ENCODE assay signal across 7 mouse cellular contexts in the genomic region with DNA sequence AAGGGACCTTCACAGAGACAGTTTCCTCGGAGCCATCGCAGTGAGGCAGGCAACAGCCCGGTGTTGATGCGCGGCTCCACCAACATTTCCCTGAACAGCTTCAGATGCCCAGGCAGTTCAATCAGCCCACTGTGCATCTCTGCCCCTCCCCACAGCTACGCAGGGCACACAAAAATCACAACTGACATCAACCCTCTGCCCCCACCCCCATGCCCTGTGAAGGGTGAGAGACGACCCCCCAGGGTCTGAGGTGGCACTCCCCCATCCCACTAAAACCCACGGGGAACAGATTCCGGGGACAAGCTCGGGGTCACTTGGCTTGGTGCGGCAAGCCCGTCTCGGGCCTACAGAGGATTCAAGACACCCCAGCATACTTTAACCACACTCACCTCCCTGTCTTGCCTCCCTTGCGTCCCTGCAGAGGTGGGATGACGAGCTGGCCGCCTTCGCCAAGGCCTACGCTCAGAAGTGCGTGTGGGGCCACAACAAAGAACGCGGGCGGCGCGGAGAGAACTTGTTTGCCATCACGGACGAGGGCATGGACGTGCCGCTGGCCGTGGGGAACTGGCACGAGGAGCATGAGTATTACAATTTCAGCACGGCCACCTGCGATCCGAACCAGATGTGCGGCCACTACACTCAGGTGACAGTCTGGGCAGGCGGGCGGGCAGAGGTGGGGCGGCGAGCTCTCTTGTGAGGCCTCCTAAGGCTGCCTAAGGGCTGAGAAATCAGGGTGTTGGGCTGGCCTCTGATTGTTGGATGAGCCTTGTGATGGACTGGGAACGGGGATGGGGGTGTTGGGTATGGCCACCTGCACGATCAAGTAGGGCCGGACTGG. TPM values are rescaled to one million over a fixed set of nuclear protein-coding genes. Genes with fewer than 3 reads are reported as not detected.
A peak's percentile ranks its signal among the peaks of the same experiment; 100 is the strongest.
DNase-seq lines count a peak whose midpoint lies in the region; ATAC-seq and TF ChIP-seq lines count a peak whose summit lies in the region.

No protein-coding gene starts in this region.

- peak overlapping the region; percentile 18; the same call in 1 of the 2 replicates for H3K9ac ChIP-seq in kidney, embryonic 14.5 days (ENCODE audit: low read depth, low read length)
- H3K9ac ChIP-seq in hindbrain, embryonic 15.5 days: no peak overlapping the region
- H3K9ac ChIP-seq in midbrain, postnatal 0 days (replicated peaks; ENCODE audit: low read length, poor library complexity, severe bottlenecking): no peak overlapping the region

- H3K9me3 ChIP-seq in kidney, embryonic 14.5 days (ENCODE audit: control insufficient read depth, low read length): no peaks in the 10 kb centered on the region
- no peaks in the 10 kb centered on the region for H3K9me3 ChIP-seq in embryonic facial prominence, embryonic 10.5 days
- H3K9me3 ChIP-seq in hindbrain, embryonic 15.5 days: no peaks in the 10 kb centered on the region
- H3K9me3 ChIP-seq in midbrain, postnatal 0 days (ENCODE audit: low read length): no peaks in the 10 kb centered on the region

- H3K4me3 ChIP-seq in kidney, embryonic 14.5 days (ENCODE audit: low read length): peak overlapping the region; percentile 17; the same call in 1 of the 2 replicates
- H3K4me3 ChIP-seq in embryonic facial prominence, embryonic 10.5 days: peak overlapping the region; percentile 33
- H3K4me3 ChIP-seq in hindbrain, embryonic 15.5 days: no peak overlapping the region
- no peak overlapping the region for H3K4me3 ChIP-seq in midbrain, postnatal 0 days (ENCODE audit: low read depth, low read length)

- no peak overlapping the region for H3K27ac ChIP-seq in kidney, embryonic 14.5 days (ENCODE audit: low read depth, low read length)
- peak overlapping the region; percentile 26; the same call in 1 of the 2 replicates for H3K27ac ChIP-seq in embryonic facial prominence, embryonic 10.5 days (replicated peaks)
- no peak overlapping the region for H3K27ac ChIP-seq in hindbrain, embryonic 15.5 days (replicated peaks)
- no peak overlapping the region for H3K27ac ChIP-seq in midbrain, postnatal 0 days (ENCODE audit: low read depth, low read length)

- TF ChIP-seq CTCF in midbrain, postnatal 0 days (IDR thresholded peaks at IDR 0.05): no peak

- H3K27me3 ChIP-seq in kidney, embryonic 14.5 days (ENCODE audit: control insufficient read depth, insufficient read depth, low read length): peaks cover 32% of the 10 kb centered on the region
- peaks cover 80% of the 10 kb centered on the region for H3K27me3 ChIP-seq in embryonic facial prominence, embryonic 10.5 days (replicated peaks; ENCODE audit: low read depth, poor library complexity, severe bottlenecking)
- H3K27me3 ChIP-seq in hindbrain, embryonic 15.5 days: peaks cover 27% of the 10 kb centered on the region
- no peaks in the 10 kb centered on the region; the same call in 1 of the 2 replicates for H3K27me3 ChIP-seq in midbrain, postnatal 0 days (ENCODE audit: insufficient read depth, low read length)

- H3K4me2 ChIP-seq in kidney, embryonic 14.5 days (replicated peaks; ENCODE audit: low read depth, low read length): peak overlapping the region; percentile 36
- H3K4me2 ChIP-seq in hindbrain, embryonic 15.5 days: peak overlapping the region; percentile 24; the same call in 1 of the 2 replicates
- H3K4me2 ChIP-seq in midbrain, postnatal 0 days (ENCODE audit: low read depth, low read length, poor library complexity, severe bottlenecking): peak overlapping the region; percentile 4; the same call in 1 of the 2 replicates

- no peaks in the 10 kb centered on the region for H3K36me3 ChIP-seq in kidney, embryonic 14.5 days (ENCODE audit: control insufficient read depth, insufficient read depth, low read length)
- H3K36me3 ChIP-seq in embryonic facial prominence, embryonic 10.5 days (replicated peaks): no peaks in the 10 kb centered on the region
- no peaks in the 10 kb centered on the region for H3K36me3 ChIP-seq in hindbrain, embryonic 15.5 days
- H3K36me3 ChIP-seq in midbrain, postnatal 0 days (ENCODE audit: insufficient read depth, low read length): no peaks in the 10 kb centered on the region

- WGBS in kidney, embryonic 14.5 days: 20% methylated on average over 41 of the region's 41 CpGs
- 7% methylated on average over 41 of the region's 41 CpGs for WGBS in embryonic facial prominence, embryonic 10.5 days
- 26% methylated on average over 41 of the region's 41 CpGs for WGBS in hindbrain, embryonic 15.5 days
- WGBS in midbrain, postnatal 0 days: 32% methylated on average over 41 of the region's 41 CpGs

- ATAC-seq in kidney, embryonic 14.5 days (ENCODE audit: low FRiP score, low TSS enrichment): no peak; the same call in 1 of the 2 replicates
- no peak for ATAC-seq in hindbrain, embryonic 15.5 days (ENCODE audit: low FRiP score, low read depth)
- ATAC-seq in midbrain, postnatal 0 days (ENCODE audit: low FRiP score): no peak

- DNase-seq in kidney, postnatal 14 days: no peak
- peak; percentile 43 for DNase-seq in embryonic facial prominence, embryonic 10.5 days (ENCODE audit: low spot score)
- no peak for DNase-seq in midbrain, postnatal 0 days (ENCODE audit: low spot score)
- no peak for DNase-seq in adrenal gland, postnatal 36 days
- no peak for DNase-seq in cerebellum, postnatal 25 days

- peaks cover 12% of the 10 kb centered on the region for H3K4me1 ChIP-seq in kidney, embryonic 14.5 days (ENCODE audit: control insufficient read depth, insufficient read depth, low read length)
- H3K4me1 ChIP-seq in embryonic facial prominence, embryonic 10.5 days: peaks cover 46% of the 10 kb centered on the region
- H3K4me1 ChIP-seq in hindbrain, embryonic 15.5 days (replicated peaks): peaks cover 23% of the 10 kb centered on the region
- H3K4me1 ChIP-seq in midbrain, postnatal 0 days (ENCODE audit: insufficient read depth, low read length): peaks cover 16% of the 10 kb centered on the region

RNA-seq across cellular contexts. Expression of a gene that starts 4.5 kb away (rescaled TPM):
- 0.32 and 0.90 TPM in 2 replicates for polyA plus RNA-seq in kidney, embryonic 14.5 days (2014; fragmentation: Nextera tagmentation; extraction: Ambion mirVana)
- 0.65 and 0.91 TPM in 2 replicates for polyA plus RNA-seq in embryonic facial prominence, embryonic 10.5 days (2016; fragmentation: Nextera tagmentation; extraction: Ambion mirVana)
- 2.1 and 2.3 TPM in 2 replicates for polyA plus RNA-seq in hindbrain, embryonic 15.5 days (2015; fragmentation: Nextera tagmentation; extraction: Ambion mirVana)
- total RNA-seq in midbrain, postnatal 0 days (2014; rRNA removed): 4.3 and 4.6 TPM in 2 replicates
- 3.3 and 4.0 TPM in 2 replicates for polyA plus RNA-seq in midbrain, postnatal 0 days (2015; fragmentation: Nextera tagmentation; extraction: Ambion mirVana)
- 10 to 100 TPM; 29.3 to 50.8 TPM for total RNA-seq in adrenal gland, postnatal 36 days (2021)

RNA-seq across cellular contexts. Expression of a gene that starts 25.8 kb away (rescaled TPM):
- polyA plus RNA-seq in kidney, embryonic 14.5 days (2014; fragmentation: Nextera tagmentation; extraction: Ambion mirVana): 297 and 364 TPM in 2 replicates
- 278 and 280 TPM in 2 replicates for polyA plus RNA-seq in embryonic facial prominence, embryonic 10.5 days (2016; fragmentation: Nextera tagmentation; extraction: Ambion mirVana)
- 476 and 492 TPM in 2 replicates for polyA plus RNA-seq in hindbrain, embryonic 15.5 days (2015; fragmentation: Nextera tagmentation; extraction: Ambion mirVana)
- 605 and 625 TPM in 2 replicates for total RNA-seq in midbrain, postnatal 0 days (2014; rRNA removed)
- polyA plus RNA-seq in midbrain, postnatal 0 days (2015; fragmentation: Nextera tagmentation; extraction: Ambion mirVana): 510 and 517 TPM in 2 replicates
- 100 to 1,000 TPM; 249 to 251 TPM for total RNA-seq in adrenal gland, postnatal 36 days (2021)

RNA-seq across cellular contexts. Expression of a gene that starts 38.7 kb away (rescaled TPM):
- polyA plus RNA-seq in kidney, embryonic 14.5 days (2014; fragmentation: Nextera tagmentation; extraction: Ambion mirVana): 9.5 and 9.6 TPM in 2 replicates
- polyA plus RNA-seq in embryonic facial prominence, embryonic 10.5 days (2016; fragmentation: Nextera tagmentation; extraction: Ambion mirVana): 10.2 and 12.3 TPM in 2 replicates
- polyA plus RNA-seq in hindbrain, embryonic 15.5 days (2015; fragmentation: Nextera tagmentation; extraction: Ambion mirVana): 6.5 and 8.3 TPM in 2 replicates
- total RNA-seq in midbrain, postnatal 0 days (2014; rRNA removed): 13.4 and 27.3 TPM in 2 replicates
- polyA plus RNA-seq in midbrain, postnatal 0 days (2015; fragmentation: Nextera tagmentation; extraction: Ambion mirVana): 14.4 and 16.5 TPM in 2 replicates
- total RNA-seq in adrenal gland, postnatal 36 days (2021): 1 to 10 TPM; 2.6 to 3.6 TPM

RNA-seq across cellular contexts. Expression of a gene that starts 53.4 kb away (rescaled TPM):
- 59.8 and 63.3 TPM in 2 replicates for polyA plus RNA-seq in kidney, embryonic 14.5 days (2014; fragmentation: Nextera tagmentation; extraction: Ambion mirVana)
- polyA plus RNA-seq in embryonic facial prominence, embryonic 10.5 days (2016; fragmentation: Nextera tagmentation; extraction: Ambion mirVana): 47.8 and 49.5 TPM in 2 replicates
- 112 and 121 TPM in 2 replicates for polyA plus RNA-seq in hindbrain, embryonic 15.5 days (2015; fragmentation: Nextera tagmentation; extraction: Ambion mirVana)
- 120 and 128 TPM in 2 replicates for total RNA-seq in midbrain, postnatal 0 days (2014; rRNA removed)
- polyA plus RNA-seq in midbrain, postnatal 0 days (2015; fragmentation: Nextera tagmentation; extraction: Ambion mirVana): 146 and 152 TPM in 2 replicates
- 100 to 1,000 TPM; 112 to 130 TPM for total RNA-seq in adrenal gland, postnatal 36 days (2021)

RNA-seq across cellular contexts. Expression of a gene that starts 58.0 kb away (rescaled TPM):
- polyA plus RNA-seq in kidney, embryonic 14.5 days (2014; fragmentation: Nextera tagmentation; extraction: Ambion mirVana): 161 and 169 TPM in 2 replicates
- polyA plus RNA-seq in embryonic facial prominence, embryonic 10.5 days (2016; fragmentation: Nextera tagmentation; extraction: Ambion mirVana): 219 and 227 TPM in 2 replicates
- polyA plus RNA-seq in hindbrain, embryonic 15.5 days (2015; fragmentation: Nextera tagmentation; extraction: Ambion mirVana): 105 and 108 TPM in 2 replicates
- total RNA-seq in midbrain, postnatal 0 days (2014; rRNA removed): 70.3 and 77.9 TPM in 2 replicates
- polyA plus RNA-seq in midbrain, postnatal 0 days (2015; fragmentation: Nextera tagmentation; extraction: Ambion mirVana): 95.7 and 103 TPM in 2 replicates
- total RNA-seq in adrenal gland, postnatal 36 days (2021): 10 to 100 TPM; 20.4 to 25.3 TPM

Comparison
In these comparisons a context has a peak if more than half of its experiments do, and no peak if none do; other contexts are left out.
1. H3K4me3 ChIP-seq: peak in kidney, embryonic 14.5 days (single experiment) and embryonic facial prominence, embryonic 10.5 days (single experiment); none in hindbrain, embryonic 15.5 days (single experiment) and midbrain, postnatal 0 days (single experiment).
2. Peak in every context shown above with its lines, with median percentiles within 50 percentile points of each other: H3K4me2 ChIP-seq.